Comparison of ENCODE assay signal across 8 mouse cellular contexts in the genomic region with DNA sequence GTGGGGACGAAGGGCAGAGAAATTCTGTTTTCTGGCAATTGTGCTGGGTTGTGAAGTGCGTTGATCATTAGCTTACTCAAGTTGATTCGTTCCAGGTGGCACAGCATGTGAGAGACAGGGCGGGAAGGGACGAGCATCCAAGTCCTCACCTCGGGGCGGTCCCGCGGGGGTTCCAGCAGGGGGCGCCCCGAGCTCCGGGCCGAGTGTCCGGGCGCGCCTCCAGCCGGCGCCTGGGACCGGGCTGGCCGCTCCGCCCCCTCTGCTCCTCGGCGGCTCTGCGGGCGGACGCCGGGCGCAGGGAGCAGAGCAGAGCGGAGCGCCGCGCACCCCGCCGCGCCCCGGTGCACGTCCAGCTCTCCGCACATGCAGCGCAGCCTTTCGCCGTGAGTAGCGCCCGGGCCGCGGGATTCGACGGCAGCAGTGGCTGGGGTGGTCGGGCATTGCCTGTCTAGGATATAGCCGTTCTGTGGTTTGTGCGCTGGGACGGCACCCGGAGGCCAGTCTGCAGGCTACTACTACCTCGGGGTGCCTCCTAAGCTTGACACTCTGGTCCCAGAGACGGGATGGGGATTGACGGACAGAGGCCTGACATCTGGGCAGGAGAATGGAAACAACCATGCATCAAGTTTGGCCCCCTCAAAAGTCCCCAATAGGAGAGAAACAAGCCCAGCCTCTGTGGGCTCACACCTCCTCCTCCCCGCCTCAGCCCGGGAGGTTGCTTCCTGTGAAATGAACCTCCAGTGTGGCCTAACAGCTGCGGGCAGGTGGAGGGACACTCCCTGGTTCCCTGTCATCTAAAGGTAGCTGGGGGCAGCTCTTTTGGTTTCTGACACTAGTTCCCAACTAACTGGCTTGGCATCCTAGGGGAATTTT. TPM values are rescaled to one million over a fixed set of nuclear protein-coding genes. Genes with fewer than 3 reads are reported as not detected.
DNase-seq lines count a peak whose midpoint lies in the region; ATAC-seq lines count a peak whose summit lies in the region.

A gene (plus strand): TSS at position 266 of the 873 bp plus-strand sequence.

- H3K4me1 ChIP-seq in hindbrain, embryonic 15.5 days (replicated peaks): peaks cover 4% of the 10 kb centered on the region

- H3K9me3 ChIP-seq in hindbrain, embryonic 15.5 days: no peaks in the 10 kb centered on the region

- 2% methylated on average over 58 of the region's 58 CpGs for WGBS in hindbrain, embryonic 15.5 days

- H3K27ac ChIP-seq in hindbrain, embryonic 15.5 days (replicated peaks): no peak within 1 kb of the TSS

- no peaks in the 10 kb centered on the region for H3K36me3 ChIP-seq in hindbrain, embryonic 15.5 days

- ATAC-seq in hindbrain, embryonic 15.5 days (ENCODE audit: low FRiP score, low read depth): peak; percentile 78; the same call in 1 of the 2 replicates

- H3K4me2 ChIP-seq in hindbrain, embryonic 15.5 days: peak within 1 kb of the TSS; percentile 58

- H3K27me3 ChIP-seq in hindbrain, embryonic 15.5 days: peaks cover 24% of the 10 kb centered on the region

- peak; percentile 82 for DNase-seq in R1 (ENCODE audit: low read depth, low spot score)
- peak; percentile 64 to 80 for DNase-seq in cerebellum, postnatal 25 days
- peak; percentile 87 for DNase-seq in gastrocnemius, adult 18-20 months (ENCODE audit: low spot score)
- peak; percentile 57 to 61 for DNase-seq in left cerebral cortex, adult 18-20 months (ENCODE audit: low spot score in 2 of 2)
- peak; percentile 91 for DNase-seq in lung, postnatal 4 days
- peak; percentile 43 for DNase-seq in retina, postnatal 7 days (ENCODE audit: low read depth, low spot score)
- DNase-seq in urinary bladder, adult 2 months (ENCODE audit: low spot score): peak; percentile 87

- peak within 1 kb of the TSS; percentile 36 for H3K4me3 ChIP-seq in hindbrain, embryonic 15.5 days

- 0 out of 2 replicates have a peak within 1 kb of the TSS, but pooled peaks have one; percentile 21 for H3K9ac ChIP-seq in hindbrain, embryonic 15.5 days

RNA-seq across cellular contexts. Expression of the gene that starts here (rescaled TPM):
- 10 to 100 TPM; 36.8 to 37.2 TPM for total RNA-seq in gastrocnemius, adult 18-20 months (2021)
- 0.65 and 0.67 TPM in 2 replicates for polyA plus RNA-seq in hindbrain, embryonic 15.5 days (2015; fragmentation: Nextera tagmentation; extraction: Ambion mirVana)
- 1 to 10 TPM; 2.5 to 2.7 TPM for total RNA-seq in left cerebral cortex, adult 18-20 months (2021)
- polyA plus RNA-seq in urinary bladder, adult 2 months (2012; rRNA removed): 6.5 and 7.0 TPM in 2 replicates

Comparison
In these comparisons a context has a peak if more than half of its experiments do, and no peak if none do; other contexts are left out.
1. RNA of the gene that starts here (total RNA-seq): 36.8 to 37.2 TPM in gastrocnemius, adult 18-20 months; 2.5 to 2.7 TPM in left cerebral cortex, adult 18-20 months; every median in the first group is over 10 times any median in the second.
2. Peak in ATAC-seq, H3K4me3 ChIP-seq, H3K9ac ChIP-seq and H3K4me2 ChIP-seq in hindbrain, embryonic 15.5 days; RNA of the gene not detected or under 1 TPM.
3. Peak in every context shown above with its lines, with median percentiles within 50 percentile points of each other: DNase-seq.